Mouse (Mus musculus) heart, postnatal 0 days (tissue): Measurements from ENCODE around the gene Emd.

Source experiments
- CTCF ChIP-seq: IDR thresholded peaks from 2 replicates; pipeline ENCODE4 v1.5.1; 2016; ENCODE audit warnings: antibody characterized with exemption, control low read depth, low read depth
- EP300 ChIP-seq: IDR thresholded peaks from 2 replicates; pipeline ENCODE4 v1.6.1; 2016; ENCODE audit warnings: antibody characterized with exemption, low read depth

- no peak for TF ChIP-seq CTCF
- no peak for TF ChIP-seq EP300
These were observed 36.0 kb upstream of the Emd start for GRCm38 (mm10) chrX:74218496-74218895.
